In the genomic region with DNA sequence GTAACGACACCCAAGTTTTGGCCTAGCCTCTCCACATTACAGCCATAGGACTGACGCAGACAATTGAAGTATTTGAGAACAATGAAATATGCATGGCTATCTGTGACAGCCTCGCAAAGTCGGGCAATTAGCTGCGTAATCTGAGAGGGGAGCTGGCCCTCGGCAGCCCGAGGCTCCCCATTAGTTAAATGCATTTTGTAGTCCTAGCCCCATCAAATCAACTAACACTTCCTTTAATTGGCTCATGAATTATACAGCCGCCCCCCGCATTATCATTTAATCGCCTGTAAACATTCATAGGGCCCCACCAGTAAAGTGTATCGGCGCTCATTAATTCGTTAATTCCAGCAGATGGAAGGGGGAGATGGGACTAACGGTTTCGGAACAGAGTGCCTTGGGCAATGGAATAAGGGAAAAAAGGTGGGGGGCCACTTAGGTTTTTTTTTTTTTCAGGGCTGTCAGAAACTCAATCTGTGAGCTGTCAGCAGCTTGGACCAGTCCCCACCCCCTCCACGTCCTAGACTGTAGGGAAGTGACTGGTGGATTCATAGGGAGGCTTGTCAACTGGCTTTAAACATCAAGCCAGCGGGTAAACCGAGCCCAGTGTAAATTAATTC, we compare ENCODE assay signal across 10 mouse cellular contexts. TPM values are rescaled to one million over a fixed set of nuclear protein-coding genes. Genes with fewer than 3 reads are reported as not detected.
A peak's percentile ranks its signal among the peaks of the same experiment; 100 is the strongest.
DNase-seq lines count a peak whose midpoint lies in the region; ATAC-seq lines count a peak whose summit lies in the region.
"Had no signal": no experiment of that assay in that cellular context is flagged by ENCODE, and none has a peak within 500 bp of the region (broad histone marks: within the 10 kb centered on the region; RNA-seq: fewer than 3 reads in every experiment).

No protein-coding gene starts in this region.

- H3K4me2 ChIP-seq in midbrain, embryonic 11.5 days = no peak overlapping the region
- peak overlapping the region; percentile 32 for H3K4me2 ChIP-seq in forebrain, embryonic 14.5 days (ENCODE audit: low read length)
- 0 out of 2 replicates have a peak overlapping the region, but pooled peaks have one; percentile 8 for H3K4me2 ChIP-seq in limb, embryonic 11.5 days (ENCODE audit: low read depth, severe bottlenecking)

- 68% methylated on average over 18 of the region's 18 CpGs for WGBS in midbrain, embryonic 11.5 days
- WGBS in midbrain, embryonic 10.5 days = 70% methylated on average over 18 of the region's 18 CpGs
- WGBS in forebrain, embryonic 14.5 days = 4% methylated on average over 18 of the region's 18 CpGs
- WGBS in limb, embryonic 11.5 days = 13% methylated on average over 18 of the region's 18 CpGs

- no peak overlapping the region for H3K4me3 ChIP-seq in midbrain, embryonic 11.5 days (ENCODE audit: low read depth, low read length)
- H3K4me3 ChIP-seq in midbrain, embryonic 10.5 days = no peak overlapping the region
- no peak overlapping the region for H3K4me3 ChIP-seq in forebrain, embryonic 14.5 days (ENCODE audit: low read depth, low read length)
- H3K4me3 ChIP-seq in limb, embryonic 11.5 days (ENCODE audit: low read depth, low read length) = no peak overlapping the region

- ATAC-seq in midbrain, embryonic 11.5 days (ENCODE audit: low FRiP score) = peak; percentile 55; the same call in 1 of the 2 replicates
- peak; percentile 90 for ATAC-seq in forebrain, embryonic 14.5 days
- no peak for ATAC-seq in limb, embryonic 11.5 days (ENCODE audit: insufficient number of reproducible peaks, low FRiP score, low TSS enrichment, low read depth)
- ATAC-seq: intestine, postnatal 0 days had no signal

- H3K4me1 ChIP-seq in midbrain, embryonic 11.5 days (ENCODE audit: control insufficient read depth, insufficient read depth, low read length) = peaks cover 2% of the 10 kb centered on the region
- H3K4me1 ChIP-seq in midbrain, embryonic 10.5 days = peaks cover 17% of the 10 kb centered on the region
- peaks cover 24% of the 10 kb centered on the region for H3K4me1 ChIP-seq in forebrain, embryonic 14.5 days (ENCODE audit: control insufficient read depth, insufficient read depth, low read length)
- peaks cover 8% of the 10 kb centered on the region for H3K4me1 ChIP-seq in limb, embryonic 11.5 days (ENCODE audit: control insufficient read depth, insufficient read depth, low read length)

- DNase-seq in midbrain, embryonic 11.5 days (ENCODE audit: low spot score, missing footprints) = peak; percentile 81
- DNase-seq in midbrain, embryonic 10.5 days (ENCODE audit: low spot score) = no peak
- DNase-seq in forebrain, embryonic 14.5 days (ENCODE audit: low spot score) = peak; percentile 96
- DNase-seq in limb, embryonic 11.5 days (ENCODE audit: low spot score) = peak; percentile 59
- peak; percentile 50 for DNase-seq in retina, embryonic 14.5 days (ENCODE audit: low spot score)
- DNase-seq in kidney, postnatal 10 days = no peak
- no peak for DNase-seq in thymus, postnatal 0 days (ENCODE audit: low spot score)
- DNase-seq: cerebellum, postnatal 36 days; heart, adult 18-20 months had no signal

- H3K27me3 ChIP-seq in midbrain, embryonic 11.5 days (ENCODE audit: control insufficient read depth, insufficient read depth, low read length) = no peaks in the 10 kb centered on the region
- no peaks in the 10 kb centered on the region for H3K27me3 ChIP-seq in midbrain, embryonic 10.5 days (ENCODE audit: low read depth, poor library complexity, severe bottlenecking)
- H3K27me3 ChIP-seq in forebrain, embryonic 14.5 days (replicated peaks; ENCODE audit: control insufficient read depth, insufficient read depth, low read length) = peaks cover 15% of the 10 kb centered on the region
- peaks cover 7% of the 10 kb centered on the region; the same call in 1 of the 2 replicates for H3K27me3 ChIP-seq in limb, embryonic 11.5 days (ENCODE audit: control insufficient read depth, insufficient read depth, low read length)

- no peak overlapping the region for H3K9ac ChIP-seq in midbrain, embryonic 11.5 days (ENCODE audit: low read length)
- H3K9ac ChIP-seq in forebrain, embryonic 14.5 days (ENCODE audit: low read length) = no peak overlapping the region
- H3K9ac ChIP-seq in limb, embryonic 11.5 days (ENCODE audit: low read length) = no peak overlapping the region

- no peak overlapping the region for H3K27ac ChIP-seq in midbrain, embryonic 11.5 days (ENCODE audit: low read depth, low read length)
- no peak overlapping the region for H3K27ac ChIP-seq in midbrain, embryonic 10.5 days (replicated peaks)
- peak overlapping the region; percentile 63; the same call in 1 of the 2 replicates for H3K27ac ChIP-seq in forebrain, embryonic 14.5 days (ENCODE audit: low read depth, low read length)
- no peak overlapping the region for H3K27ac ChIP-seq in limb, embryonic 11.5 days (replicated peaks; ENCODE audit: low read depth, low read length)

- H3K36me3 ChIP-seq in midbrain, embryonic 11.5 days (ENCODE audit: control insufficient read depth, insufficient read depth, low read length) = no peaks in the 10 kb centered on the region
- H3K36me3 ChIP-seq in midbrain, embryonic 10.5 days = no peaks in the 10 kb centered on the region
- H3K36me3 ChIP-seq in forebrain, embryonic 14.5 days (ENCODE audit: control insufficient read depth, insufficient read depth, low read length) = no peaks in the 10 kb centered on the region
- no peaks in the 10 kb centered on the region for H3K36me3 ChIP-seq in limb, embryonic 11.5 days (ENCODE audit: control insufficient read depth, insufficient read depth, low read length)

- H3K9me3 ChIP-seq in midbrain, embryonic 11.5 days (ENCODE audit: control insufficient read depth, low read length) = no peaks in the 10 kb centered on the region
- H3K9me3 ChIP-seq in midbrain, embryonic 10.5 days (replicated peaks) = no peaks in the 10 kb centered on the region
- no peaks in the 10 kb centered on the region for H3K9me3 ChIP-seq in forebrain, embryonic 14.5 days (replicated peaks; ENCODE audit: control insufficient read depth, low read length)
- H3K9me3 ChIP-seq in limb, embryonic 11.5 days (ENCODE audit: control insufficient read depth, low read length) = no peaks in the 10 kb centered on the region

RNA-seq across cellular contexts. Expression of a gene that starts 42.6 kb away (rescaled TPM):
- polyA plus RNA-seq in midbrain, embryonic 11.5 days (2014; fragmentation: Nextera tagmentation; extraction: Ambion mirVana) = 32.2 and 34.3 TPM in 2 replicates
- 23.9 and 24.9 TPM in 2 replicates for polyA plus RNA-seq in midbrain, embryonic 10.5 days (2016; fragmentation: Nextera tagmentation; extraction: Ambion mirVana)
- polyA plus RNA-seq in forebrain, embryonic 14.5 days (2014; fragmentation: Nextera tagmentation; extraction: Ambion mirVana) = 20.2 and 24.9 TPM in 2 replicates
- 31.3 and 35.4 TPM in 2 replicates for polyA plus RNA-seq in limb, embryonic 11.5 days (2014; fragmentation: Nextera tagmentation; extraction: Ambion mirVana)
- 7.0 and 7.8 TPM in 2 replicates for polyA plus RNA-seq in thymus, postnatal 0 days (2015; fragmentation: Nextera tagmentation; extraction: Ambion mirVana)

RNA-seq across cellular contexts. Expression of a gene that starts 42.6 kb away (rescaled TPM):
- 18.8 and 20.7 TPM in 2 replicates for polyA plus RNA-seq in midbrain, embryonic 11.5 days (2014; fragmentation: Nextera tagmentation; extraction: Ambion mirVana)
- 20.4 and 22.0 TPM in 2 replicates for polyA plus RNA-seq in midbrain, embryonic 10.5 days (2016; fragmentation: Nextera tagmentation; extraction: Ambion mirVana)
- polyA plus RNA-seq in forebrain, embryonic 14.5 days (2014; fragmentation: Nextera tagmentation; extraction: Ambion mirVana) = 13.5 and 15.7 TPM in 2 replicates
- 20.4 and 21.8 TPM in 2 replicates for polyA plus RNA-seq in limb, embryonic 11.5 days (2014; fragmentation: Nextera tagmentation; extraction: Ambion mirVana)
- polyA plus RNA-seq in thymus, postnatal 0 days (2015; fragmentation: Nextera tagmentation; extraction: Ambion mirVana) = 15.7 and 17.5 TPM in 2 replicates

Comparison
In these comparisons a context has a peak if more than half of its experiments do, and no peak if none do; other contexts are left out.
1. DNase-seq: peak in midbrain, embryonic 11.5 days (single experiment), forebrain, embryonic 14.5 days (single experiment), limb, embryonic 11.5 days (single experiment) and retina, embryonic 14.5 days (single experiment); none in midbrain, embryonic 10.5 days (single experiment), kidney, postnatal 10 days (single experiment) and thymus, postnatal 0 days (single experiment).